Mouse (Mus musculus) hindbrain, embryonic 14.5 days (tissue): ENCODE data around the gene Vstm4. TPM values are rescaled to one million over a fixed set of nuclear protein-coding genes. Genes with fewer than 3 reads are reported as not detected.

Experiments
- ATAC-seq: fragments of 200-750 bp; cut with Nextera tagmentation; 2 replicates; pipeline ENCODE4 v1.8.0; 2017; ENCODE audit warnings: moderate number of reproducible peaks, mild to moderate bottlenecking, moderate TSS enrichment, moderate library complexity; ENCODE audit not compliant: low FRiP score
- DNase-seq: peaks from one replicate; pipeline ENCODE4 v3.0.0-alpha.2; 2015; ENCODE audit warnings: low spot score
- H3K27ac ChIP-seq: fragments of 300-500 bp; sonication (generic); 2 replicates; pipeline ENCODE4 v1.5.1; 2014; ENCODE audit warnings: mild to moderate bottlenecking, moderate library complexity
- H3K27me3 ChIP-seq: fragments of 300-500 bp; sonication (generic); 2 replicates; pipeline ENCODE4 v1.6.1; 2014; ENCODE audit warnings: mild to moderate bottlenecking, low read length, mixed read lengths; ENCODE audit not compliant: control insufficient read depth, insufficient read depth
- H3K36me3 ChIP-seq: fragments of 300-500 bp; sonication (generic); replicated peaks from 2 replicates; pipeline ENCODE4 v1.6.1; 2014; ENCODE audit not compliant: control insufficient read depth, insufficient read depth
- H3K4me1 ChIP-seq: fragments of 300-500 bp; sonication (generic); replicated peaks from 2 replicates; pipeline ENCODE4 v1.6.1; 2014; ENCODE audit warnings: antibody characterized with exemption, low read length, mixed read lengths; ENCODE audit not compliant: control insufficient read depth, insufficient read depth
- H3K4me2 ChIP-seq: fragments of 300-500 bp; sonication (generic); replicated peaks from 2 replicates; pipeline ENCODE4 v1.6.1; 2014; ENCODE audit warnings: mild to moderate bottlenecking, moderate library complexity
- H3K4me3 ChIP-seq: fragments of 300-500 bp; sonication (generic); replicated peaks from 2 replicates; pipeline ENCODE4 v1.5.1; 2014; ENCODE audit warnings: mild to moderate bottlenecking, low read length
- H3K9ac ChIP-seq: fragments of 300-500 bp; sonication (generic); 2 replicates; pipeline ENCODE4 v1.6.1; 2014
- H3K9me3 ChIP-seq: fragments of 300-500 bp; sonication (generic); 2 replicates; pipeline ENCODE4 v1.6.1; 2016; ENCODE audit warnings: low read length; ENCODE audit not compliant: control insufficient read depth
- WGBS: fragments of 180-500 bp; shearing (Covaris S2); extraction: QIAGEN DNeasy Blood & Tissue Kit; methylation state at CpG from one replicate; pipeline ENCODE4 v1.1.7; 2014; 5-methylcytosine and 5-hydroxymethylcytosine counted together
- polyA plus RNA-seq: library from polyadenylated mRNA; unstranded; fragments of >200 nt; fragmentation: Nextera tagmentation; extraction: Ambion mirVana; gene quantifications from 2 replicates; pipeline ENCODE4 v1.2.1, GENCODE M21; 2014

Vstm4 gene
- polyA plus RNA-seq, 1 experiment from 2014 or later, result 12.8 TPM

DNA sequence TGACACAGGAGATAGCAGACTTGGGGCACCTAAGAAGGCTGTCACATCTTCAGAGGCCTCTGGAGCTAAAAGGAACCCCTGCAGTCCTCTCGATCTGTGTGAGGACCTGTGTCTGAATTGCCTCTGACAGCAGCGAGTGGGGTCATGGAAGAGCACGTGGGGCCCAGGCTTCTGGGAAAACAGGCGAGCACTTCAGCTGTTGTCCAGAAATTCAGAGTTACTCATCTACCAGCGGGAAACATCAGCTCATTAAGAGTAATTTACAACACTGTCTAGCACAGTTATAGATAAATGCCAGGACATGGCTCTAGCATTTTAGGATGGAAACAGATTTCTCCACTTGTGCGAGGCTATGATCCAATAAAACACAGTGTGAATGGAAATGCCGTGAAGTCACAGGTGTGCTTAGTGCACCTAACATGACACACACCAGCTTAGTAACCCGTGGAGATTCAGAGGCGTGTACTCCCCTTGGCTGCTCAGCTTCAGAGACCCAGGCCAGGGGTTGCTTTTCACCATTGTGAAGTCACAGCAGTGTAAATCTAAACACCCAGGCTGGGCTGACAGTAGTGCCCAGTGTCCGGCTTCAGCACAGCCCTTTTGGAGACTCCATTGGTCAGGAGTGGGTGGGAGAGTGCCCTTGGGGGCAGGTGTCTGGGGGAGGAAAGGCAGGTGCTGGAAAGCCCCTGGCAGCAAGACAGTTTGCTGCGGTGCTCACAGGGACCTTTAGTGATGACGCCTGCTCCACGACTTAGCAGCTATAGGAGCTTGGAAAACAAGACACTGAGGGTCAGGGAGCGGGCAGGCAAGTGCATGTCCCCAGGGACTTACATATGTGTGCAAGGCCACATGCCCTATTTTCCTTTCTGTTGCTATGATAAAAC lies 32.0 kb upstream of the Vstm4 start:
- 66% methylated on average over 14 of the region's 14 CpGs for WGBS
- H3K4me1 ChIP-seq, result 0 out of 2 replicates have a peak, but pooled peaks cover 5% of the 10 kb centered on the region
- H3K9ac ChIP-seq, result no peak overlapping the region
- DNase-seq (no peak), ATAC-seq (no peak)
- H3K36me3 ChIP-seq, result no peaks in the 10 kb centered on the region
- no peak overlapping the region for H3K4me3 ChIP-seq
- H3K27me3 ChIP-seq, result no peaks in the 10 kb centered on the region
- H3K9me3 ChIP-seq, result no peaks in the 10 kb centered on the region
- no peak overlapping the region for H3K4me2 ChIP-seq
- H3K27ac ChIP-seq, result no peak overlapping the region

- Histone ChIP-seq H3K4me3 (no peak overlapping the region), H3K9me3 (peaks cover 5% of the 10 kb centered on the region; the same call in 1 of the 2 replicates), H3K9ac (no peak overlapping the region), H3K36me3 (no peaks in the 10 kb centered on the region), H3K27me3 (no peaks in the 10 kb centered on the region), H3K4me1 (0 out of 2 replicates have a peak, but pooled peaks cover 5% of the 10 kb centered on the region), H3K4me2 (no peak overlapping the region), H3K27ac (no peak overlapping the region)
- 0 out of 2 replicates have a peak, but pooled peaks have one; percentile 31 for ATAC-seq
- no peak for DNase-seq
- WGBS, result 12% methylated on average over 11 of the region's 11 CpGs
Measured at GRCm38 (mm10) chr14:32825426-32826032, 31.0 kb upstream of the Vstm4 start.

- Histone ChIP-seq H3K9ac (no peak overlapping the region), H3K4me3 (no peak overlapping the region), H3K9me3 (peaks cover 10% of the 10 kb centered on the region; the same call in 1 of the 2 replicates), H3K4me2 (no peak overlapping the region), H3K36me3 (no peaks in the 10 kb centered on the region), H3K27ac (no peak overlapping the region), H3K27me3 (no peaks in the 10 kb centered on the region), H3K4me1 (0 out of 2 replicates have a peak, but pooled peaks cover 5% of the 10 kb centered on the region)
- WGBS, result 71% methylated on average over 4 of the region's 4 CpGs
- no peak for ATAC-seq
- no peak for DNase-seq
Measured at GRCm38 (mm10) chr14:32827165-32827564, 29.4 kb upstream of the Vstm4 start.

GRCm38 (mm10) chr14:32827994-32828650 lies 28.4 kb upstream of the Vstm4 start:
- no peak for ATAC-seq

GRCm38 (mm10) chr14:32833847-32834246 lies 22.7 kb upstream of the Vstm4 start, which contains the start of gene Fam170b:
Gene Fam170b (plus strand): TSS chr14:32833962.
- no peak for ATAC-seq
- no peak within 1 kb of the TSS for H3K27ac ChIP-seq
- 83% methylated on average over 8 of the region's 8 CpGs for WGBS

More at GRCm38 (mm10) chr14:32827994-32828650, 28.4 kb upstream of the Vstm4 start:
- H3K4me1 ChIP-seq, result 0 out of 2 replicates have a peak, but pooled peaks cover 5% of the 10 kb centered on the region
- H3K27me3 ChIP-seq, result no peaks in the 10 kb centered on the region
- H3K4me2 ChIP-seq, result no peak overlapping the region
- no peak for DNase-seq
- no peaks in the 10 kb centered on the region for H3K36me3 ChIP-seq
- no peak overlapping the region for H3K27ac ChIP-seq
- H3K4me3 ChIP-seq, result no peak overlapping the region
- no peak overlapping the region for H3K9ac ChIP-seq
- WGBS, result 45% methylated on average over 6 of the region's 6 CpGs
- H3K9me3 ChIP-seq, result peaks cover 10% of the 10 kb centered on the region; the same call in 1 of the 2 replicates

DNA sequence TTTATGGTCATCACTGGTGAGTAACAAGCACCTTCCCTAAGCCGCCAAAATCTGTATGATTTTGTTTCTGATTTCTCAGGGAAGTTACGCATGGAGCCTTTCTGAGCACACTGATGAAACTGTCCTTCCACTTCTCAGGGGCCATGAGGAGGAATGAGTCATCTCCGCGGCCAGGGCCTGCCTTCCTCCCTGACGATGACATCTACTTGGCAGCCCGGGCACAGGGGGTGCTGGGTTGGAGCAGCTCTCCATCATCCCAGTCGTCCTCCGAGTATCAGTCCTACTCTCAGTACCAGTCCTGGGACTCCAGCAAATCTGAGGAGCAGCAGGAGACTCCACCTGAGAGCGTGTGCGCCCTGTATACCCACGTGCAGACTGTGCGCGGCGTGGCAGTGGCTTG lies 21.4 kb upstream of the Vstm4 start:
- no peaks in the 10 kb centered on the region for H3K36me3 ChIP-seq
- peaks cover 8% of the 10 kb centered on the region; the same call in 1 of the 2 replicates for H3K9me3 ChIP-seq
- H3K27ac ChIP-seq, result no peak overlapping the region
- H3K27me3 ChIP-seq, result no peaks in the 10 kb centered on the region
- H3K4me1 ChIP-seq, result no peaks in the 10 kb centered on the region
- H3K9ac ChIP-seq, result no peak overlapping the region
- 91% methylated on average over 14 of the region's 14 CpGs for WGBS
- no peak overlapping the region for H3K4me3 ChIP-seq
- DNase-seq (no peak), ATAC-seq (no peak)
- H3K4me2 ChIP-seq, result no peak overlapping the region

More at GRCm38 (mm10) chr14:32833847-32834246, 22.7 kb upstream of the Vstm4 start, which contains the start of gene Fam170b:
- H3K36me3 ChIP-seq, result no peaks in the 10 kb centered on the region
- no peaks in the 10 kb centered on the region for H3K4me1 ChIP-seq
- no peak for DNase-seq
- H3K4me3 ChIP-seq, result no peak within 1 kb of the TSS
- no peak within 1 kb of the TSS for H3K9ac ChIP-seq
- H3K27me3 ChIP-seq, result no peaks in the 10 kb centered on the region
- H3K4me2 ChIP-seq, result no peak within 1 kb of the TSS
- H3K9me3 ChIP-seq, result peaks cover 10% of the 10 kb centered on the region; the same call in 1 of the 2 replicates

DNA sequence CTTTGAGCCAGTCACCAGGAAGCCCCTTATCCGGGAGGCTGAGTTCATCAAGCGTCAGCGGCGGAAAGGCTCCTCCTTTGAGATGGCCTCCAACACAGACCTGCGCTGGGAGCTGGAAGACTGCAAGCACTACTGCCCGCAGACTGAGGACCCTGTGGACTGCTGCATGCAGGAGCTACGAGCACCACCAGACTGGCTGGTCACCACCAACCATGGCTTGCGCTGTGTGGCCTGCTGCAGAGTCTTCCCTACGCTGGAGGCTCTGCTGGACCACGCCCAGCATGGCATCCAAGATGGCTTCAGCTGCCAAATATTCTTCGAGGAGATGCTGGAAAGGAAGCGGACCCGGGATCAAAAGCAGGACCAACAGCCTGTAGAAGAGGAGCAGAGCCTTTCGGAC lies 21.0 kb upstream of the Vstm4 start:
- 89% methylated on average over 14 of the region's 14 CpGs for WGBS
- no peak overlapping the region for H3K9ac ChIP-seq
- no peaks in the 10 kb centered on the region for H3K27me3 ChIP-seq
- no peaks in the 10 kb centered on the region for H3K36me3 ChIP-seq
- no peaks in the 10 kb centered on the region for H3K4me1 ChIP-seq
- H3K4me2 ChIP-seq, result no peak overlapping the region
- DNase-seq (no peak), ATAC-seq (no peak)
- no peak overlapping the region for H3K4me3 ChIP-seq
- peaks cover 4% of the 10 kb centered on the region; the same call in 1 of the 2 replicates for H3K9me3 ChIP-seq
- no peak overlapping the region for H3K27ac ChIP-seq

DNA sequence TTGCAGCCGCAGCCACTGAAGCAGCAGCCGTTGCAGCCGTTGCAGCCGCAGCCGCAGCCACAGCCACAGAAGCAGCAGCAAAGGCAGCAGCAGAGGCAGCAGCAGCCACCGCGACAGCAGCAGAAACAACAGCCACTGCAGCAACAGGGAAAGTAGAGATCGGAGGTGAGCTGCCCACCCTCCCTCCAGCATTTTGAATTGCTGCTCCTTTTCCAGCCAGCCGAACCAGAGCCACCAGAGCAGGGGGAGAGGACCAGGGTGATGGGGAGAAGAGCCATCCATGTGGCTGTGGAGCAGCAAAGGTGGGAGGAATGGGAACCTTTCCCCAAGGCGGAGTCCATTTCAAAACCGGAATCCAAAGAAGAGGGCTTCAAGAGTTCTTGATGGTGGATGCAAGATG lies 20.4 kb upstream of the Vstm4 start:
- Histone ChIP-seq H3K4me2 (no peak overlapping the region), H3K4me3 (no peak overlapping the region), H3K36me3 (no peaks in the 10 kb centered on the region), H3K27me3 (no peaks in the 10 kb centered on the region), H3K9ac (no peak overlapping the region), H3K4me1 (no peaks in the 10 kb centered on the region), H3K27ac (no peak overlapping the region), H3K9me3 (no peaks in the 10 kb centered on the region)
- no peak for DNase-seq
- 94% methylated on average over 11 of the region's 11 CpGs for WGBS
- no peak for ATAC-seq

- Histone ChIP-seq H3K4me2 (no peak overlapping the region), H3K4me3 (no peak overlapping the region)
- DNase-seq, result no peak
Measured at GRCm38 (mm10) chr14:32842052-32842451, 14.5 kb upstream of the Vstm4 start.

More at GRCm38 (mm10) chr14:32842052-32842451, 14.5 kb upstream of the Vstm4 start:
- Histone ChIP-seq H3K27me3 (no peaks in the 10 kb centered on the region), H3K9me3 (no peaks in the 10 kb centered on the region), H3K36me3 (no peaks in the 10 kb centered on the region), H3K4me1 (no peaks in the 10 kb centered on the region), H3K27ac (no peak overlapping the region), H3K9ac (no peak overlapping the region)
- ATAC-seq, result no peak
